Mouse (Mus musculus) hindbrain, embryonic 10.5 days (tissue): Measurements from ENCODE around the gene Cog3. TPM values are rescaled to one million over a fixed set of nuclear protein-coding genes. Genes with fewer than 3 reads are reported as not detected.

Experiments
- polyA plus RNA-seq: library from polyadenylated mRNA; unstranded; fragments of >200 nt; fragmentation: Nextera tagmentation; extraction: Ambion mirVana; gene quantifications from 2 replicates; pipeline ENCODE4 v1.2.1, GENCODE M21; 2016

Gene Cog3
- polyA plus RNA-seq, 1 experiment from 2014 or later = 18.4 TPM

Other genes with a start within 250 kb of the Cog3 start
- gene Spert, start 161.4 kb downstream of the Cog3 start, polyA plus RNA-seq = not detected in 2 replicates
- gene Erich6b, start 112.3 kb downstream of the Cog3 start, polyA plus RNA-seq = not detected in 2 replicates
- gene Slc25a30, start 32.5 kb upstream of the Cog3 start, polyA plus RNA-seq = 6.1 and 6.6 TPM in 2 replicates
- gene Tpt1, start 90.6 kb upstream of the Cog3 start, polyA plus RNA-seq = 889 and 916 TPM in 2 replicates
- 0.31 and 0.61 TPM in 2 replicates for gene Kctd4, start 200.5 kb upstream of the Cog3 start, polyA plus RNA-seq